Mouse (Mus musculus) urinary bladder, postnatal 4 days (tissue): ENCODE data around the gene Olfr10.

Source experiments
- DNase-seq, 2 experiments: peaks; one replicate each; pipeline ENCODE4 v3.0.0; 2021 to 2022; ENCODE audit warnings: low spot score in 2 of 2

Gene Olfr10

DNA sequence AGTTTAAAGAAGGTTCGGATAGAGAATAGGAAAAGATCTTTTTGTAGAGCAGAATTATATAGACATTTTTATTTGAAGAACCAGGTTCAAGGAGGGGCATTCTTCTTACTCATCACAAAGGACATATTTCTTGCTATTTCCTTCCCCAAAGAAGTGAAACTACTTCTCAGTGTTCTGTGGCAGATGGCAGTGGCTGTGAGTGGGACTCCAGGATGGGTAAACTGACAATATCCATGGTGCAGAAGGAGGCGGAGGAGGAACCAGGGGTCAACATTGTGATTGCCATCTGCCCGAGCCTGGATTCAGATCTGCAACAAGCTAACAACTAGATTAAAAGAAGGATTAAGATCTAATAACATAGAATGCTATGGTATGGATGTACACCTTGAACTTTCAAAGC is 22.2 kb downstream of the Olfr10 start:
- DNase-seq, result no peak

DNA sequence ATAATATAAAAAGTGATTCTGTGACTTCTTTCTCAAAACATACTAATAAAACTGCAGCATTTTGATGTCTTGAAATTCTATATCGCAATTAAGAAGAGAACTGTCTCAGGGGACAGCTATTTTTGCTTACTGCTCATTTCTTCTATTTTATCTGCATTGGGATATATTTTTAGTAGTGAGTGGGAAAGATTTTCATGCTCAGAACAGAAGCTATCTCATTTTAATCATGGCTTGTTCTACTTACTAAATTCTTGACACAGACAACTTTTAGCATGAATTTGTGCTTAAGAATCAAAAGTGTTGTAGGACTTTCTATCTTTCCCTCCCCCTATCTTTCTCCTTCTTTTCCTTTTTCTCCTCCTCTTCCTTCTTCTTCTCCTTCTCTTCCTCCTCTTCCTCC is 25.1 kb downstream of the Olfr10 start:
- DNase-seq, result no peak

DNA sequence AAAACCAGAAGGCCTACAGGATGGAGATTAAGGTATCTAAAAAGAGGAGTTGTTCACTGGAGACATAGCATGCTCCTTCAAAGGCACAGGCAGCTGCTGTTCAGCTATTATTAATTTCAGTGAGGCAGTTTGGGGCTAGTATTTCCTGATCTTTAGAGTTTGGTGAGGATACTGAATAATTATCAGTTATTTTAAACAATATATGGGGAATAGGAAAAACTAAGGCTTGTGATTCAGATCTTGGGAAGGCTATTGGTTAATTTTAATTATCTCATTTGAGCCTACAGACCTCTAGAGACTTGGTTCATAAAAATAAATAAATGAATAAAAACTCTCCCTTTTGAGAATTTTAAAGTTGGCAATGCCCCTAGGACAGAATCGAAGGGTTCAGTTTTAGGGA is 30.3 kb downstream of the Olfr10 start, which contains the start of gene Olfr1390:
TSS of gene Olfr1390 (plus strand) at position 301 of the 400 bp plus-strand sequence.
- DNase-seq, result no peak

DNA sequence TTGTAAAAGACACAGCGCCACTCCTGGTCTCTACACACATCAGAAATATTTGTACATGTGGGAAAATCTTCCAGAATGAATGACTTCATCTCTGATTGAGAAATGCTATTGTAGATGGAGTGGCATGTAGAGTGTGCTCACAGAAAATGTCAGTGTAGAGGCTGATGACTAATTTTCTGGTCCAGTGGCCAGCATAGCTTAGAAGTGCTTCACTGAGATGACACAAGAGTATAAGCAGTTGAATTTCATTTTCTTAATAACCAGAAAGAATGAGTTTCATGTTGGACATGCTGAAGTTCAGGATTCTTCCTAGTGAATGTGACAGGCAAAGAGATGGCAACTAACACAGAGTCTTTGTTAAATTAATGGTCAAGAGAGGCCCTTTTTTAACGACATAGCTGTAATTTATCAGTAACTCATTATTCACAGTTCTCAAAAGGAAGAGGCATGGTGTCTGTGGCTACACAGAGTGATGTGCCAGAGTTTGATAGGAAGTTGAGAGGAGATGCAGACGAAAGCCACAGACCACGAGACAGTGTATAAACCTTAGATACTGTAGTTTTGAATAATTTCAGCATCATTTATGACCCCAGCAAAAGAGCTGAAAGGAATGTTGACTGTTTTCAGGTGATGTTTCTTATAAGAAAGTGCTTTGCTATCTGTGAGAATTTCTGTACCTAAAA is 32.8 kb downstream of the Olfr10 start:
- DNase-seq, result no peak
